Mouse (Mus musculus) ES-CJ7 (cell line): ENCODE data around the gene Cfc1.

Experiments
- DNase-seq: peaks from one replicate; pipeline ENCODE4 v3.0.0; 2011; ENCODE audit warnings: low read depth, low spot score

Cfc1 gene

GRCm38 (mm10) chr1:34547074-34547473 lies 11.6 kb downstream of the Cfc1 start:
- DNase-seq, result no peak

GRCm38 (mm10) chr1:34553690-34554089 lies 18.2 kb downstream of the Cfc1 start:
- no peak for DNase-seq

- no peak for DNase-seq
These were observed 18.8 kb downstream of the Cfc1 start for GRCm38 (mm10) chr1:34554275-34554674.

DNA sequence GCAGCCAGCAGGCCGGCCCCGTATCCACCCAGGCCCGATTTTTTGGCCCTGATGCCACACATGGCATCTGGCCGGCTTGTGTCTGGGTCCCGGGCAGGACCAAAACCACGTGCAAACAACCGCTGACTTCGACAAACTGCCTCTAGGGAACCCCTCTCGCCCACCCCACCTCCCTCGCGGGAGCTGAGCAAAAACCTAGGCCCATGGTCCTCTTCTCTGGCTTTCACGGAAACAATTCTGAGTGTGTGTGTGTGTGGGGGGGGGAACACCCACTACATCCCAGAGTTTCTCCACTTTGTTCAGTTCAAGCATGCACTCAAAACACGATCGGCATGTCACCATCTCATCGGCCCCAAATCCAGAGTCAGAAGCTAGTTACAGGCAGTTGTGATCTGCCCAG lies 25.4 kb downstream of the Cfc1 start, which contains the start of gene Prss40:
Gene Prss40 (minus strand): TSS at position 101 of the 400 bp plus-strand sequence.
- DNase-seq, result no peak

DNA sequence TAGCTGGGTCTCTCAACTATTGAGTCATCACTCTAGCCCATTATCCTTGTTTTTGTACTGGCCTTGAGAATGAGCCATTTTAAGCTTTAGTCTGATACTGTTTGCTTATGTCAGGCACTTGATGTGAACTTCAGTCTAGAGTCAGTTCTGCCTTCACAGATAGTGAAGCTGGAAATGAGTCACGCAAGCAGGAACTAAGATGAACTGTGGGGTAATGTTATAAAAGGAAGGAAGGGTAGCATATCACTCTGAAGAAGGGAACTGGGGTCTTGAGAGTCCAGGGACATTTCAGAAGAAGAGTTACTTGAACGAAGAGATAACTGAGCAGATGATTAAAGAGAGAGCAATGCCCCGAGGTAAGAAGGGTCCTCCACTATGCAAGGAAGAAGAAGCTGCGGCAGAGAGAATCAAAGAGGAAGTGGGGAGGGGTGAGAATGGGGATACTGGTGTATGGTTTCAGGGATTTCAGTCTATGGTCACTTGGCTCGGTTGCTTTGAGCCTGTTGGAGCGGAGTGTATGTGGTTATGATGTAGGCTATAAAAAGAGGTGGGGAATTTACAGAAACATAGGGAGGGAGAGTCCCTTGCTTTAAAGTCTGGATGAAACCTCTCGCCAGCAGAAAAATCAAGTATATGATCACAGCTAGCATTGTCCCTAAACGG lies 29.1 kb downstream of the Cfc1 start:
- DNase-seq, result no peak

DNA sequence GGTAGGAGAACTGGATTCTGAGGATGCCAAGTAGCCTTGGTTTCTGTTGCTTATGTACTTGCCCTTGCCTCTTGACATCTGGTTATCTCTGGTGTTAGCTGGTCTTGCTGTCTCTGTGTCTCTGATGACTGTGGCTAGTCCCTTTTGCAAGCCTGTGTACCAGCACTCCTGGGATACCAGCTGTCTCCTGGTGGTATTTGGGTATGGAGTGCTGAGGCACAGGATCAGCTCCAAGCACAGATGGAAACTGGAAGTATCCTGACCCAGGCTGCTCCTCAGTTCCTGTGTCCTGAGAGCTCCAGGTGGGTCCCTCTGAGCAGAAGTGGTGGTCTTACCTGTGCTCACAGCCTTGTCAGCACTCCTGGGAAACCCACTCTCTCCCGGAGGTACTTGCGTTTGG lies 32.7 kb downstream of the Cfc1 start:
- no peak for DNase-seq

- DNase-seq, result peak; percentile 74
These were observed 34.4 kb downstream of the Cfc1 start for GRCm38 (mm10) chr1:34569876-34570275.

DNA sequence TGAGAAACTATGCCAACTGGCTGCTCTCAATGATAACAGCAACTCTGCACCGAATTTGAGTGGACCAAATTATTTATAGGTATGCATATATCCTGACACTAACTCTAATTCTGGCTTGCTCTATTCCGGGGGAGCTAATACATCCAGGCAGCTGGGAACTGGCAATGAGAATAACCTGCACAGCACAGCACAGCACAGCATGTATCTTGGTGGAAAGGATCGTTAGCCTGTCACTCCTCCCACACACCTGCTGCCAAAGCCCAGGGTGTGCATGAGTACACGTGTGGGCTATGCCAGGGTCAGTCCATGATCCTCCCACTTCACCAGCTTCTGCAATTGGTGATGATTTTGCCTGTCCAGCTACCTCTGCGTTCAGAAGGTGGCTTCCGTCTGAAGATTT lies 36.0 kb downstream of the Cfc1 start:
- DNase-seq, result no peak

GRCm38 (mm10) chr1:34573221-34573620 lies 37.8 kb downstream of the Cfc1 start:
- no peak for DNase-seq

- DNase-seq, result peak; percentile 75
These were observed 43.7 kb downstream of the Cfc1 start, which contains the start of gene Amer3 for GRCm38 (mm10) chr1:34578851-34579781. Gene Amer3, plus strand, starts transcription at chr1:34579657.

- no peak for DNase-seq
These were observed 44.4 kb downstream of the Cfc1 start for GRCm38 (mm10) chr1:34579782-34580356.

DNA sequence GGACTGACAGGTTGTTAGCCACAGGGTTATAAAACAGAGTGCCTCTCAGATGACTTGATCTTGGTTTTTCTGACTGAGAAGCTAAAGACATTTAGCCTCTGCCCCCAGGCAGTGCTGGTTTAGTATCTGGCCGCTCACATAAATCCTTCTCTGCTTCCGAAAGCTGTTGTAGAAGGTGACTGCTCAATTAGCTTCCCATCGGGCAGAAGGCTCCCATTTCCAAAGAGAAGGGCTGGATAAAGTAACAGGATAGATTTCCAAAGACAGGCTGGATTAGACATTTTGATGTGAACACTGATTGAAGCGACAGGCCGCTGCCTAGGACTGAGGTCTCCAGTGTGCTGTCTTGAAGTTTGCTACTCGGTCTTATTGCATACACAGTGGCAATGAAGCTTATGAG lies 46.8 kb downstream of the Cfc1 start:
- DNase-seq, result no peak

DNA sequence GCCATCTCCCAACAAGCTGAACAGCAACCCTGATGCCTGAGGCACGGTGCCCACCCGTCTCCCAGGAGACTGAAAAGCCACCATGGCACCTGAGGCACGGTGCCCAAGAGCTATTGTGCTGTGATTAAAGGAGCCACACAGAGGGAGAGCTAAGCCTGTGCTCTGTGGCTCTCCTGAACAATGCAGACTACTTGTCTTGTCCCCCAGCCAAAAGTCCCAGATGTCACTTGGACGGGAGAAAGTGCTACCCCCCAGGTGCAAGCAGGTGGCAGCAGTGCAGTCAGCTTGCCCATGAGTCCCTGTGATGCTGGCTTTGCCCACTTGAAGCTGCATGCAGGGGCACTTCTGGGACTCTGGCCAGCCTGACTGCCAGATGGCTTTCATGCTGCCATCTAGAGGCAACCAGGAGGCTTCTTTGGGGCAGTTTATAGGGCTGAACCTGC lies 48.4 kb downstream of the Cfc1 start:
- peak; percentile 17 for DNase-seq

GRCm38 (mm10) chr1:34584736-34585135 lies 49.3 kb downstream of the Cfc1 start:
- DNase-seq, result no peak

GRCm38 (mm10) chr1:34587298-34588096 lies 52.0 kb downstream of the Cfc1 start:
- no peak for DNase-seq
